Mouse (Mus musculus): Measurements from ENCODE around the gene Foxn2.
A peak's percentile ranks its signal among the peaks of the same experiment; 100 is the strongest.
"Not testable (repeated sequence)": the region's sequence is repeated elsewhere in the genome, so short reads cannot be mapped to it uniquely, and the experiment has no call there.

Foxn2 gene

DNA sequence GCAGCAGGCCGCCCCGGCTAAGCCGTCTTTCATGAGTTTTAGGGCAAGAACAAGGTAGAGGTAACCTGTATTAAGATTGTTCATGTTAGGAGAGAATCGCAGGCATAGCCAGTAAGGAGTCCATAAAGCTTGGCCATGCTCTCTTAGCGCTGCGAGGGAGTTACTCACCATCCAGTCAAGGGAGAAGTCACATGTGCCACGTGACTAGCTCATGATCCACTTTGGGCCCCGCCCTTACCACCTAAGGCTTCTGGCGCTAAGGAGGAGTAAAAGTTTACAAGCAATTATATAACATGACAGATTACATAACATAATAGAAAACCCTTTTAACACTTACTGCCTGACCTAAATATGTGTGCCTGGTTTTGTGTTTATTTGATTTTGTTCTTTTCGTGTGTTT lies 8.5 kb upstream of the Foxn2 start:
- peak; percentile 27 for DNase-seq (ENCODE audit: low read depth, low spot score)
- no peaks in the 10 kb centered on the region; the same call in none of the 2 replicates for H3K27me3 ChIP-seq (ENCODE audit: control insufficient read depth, insufficient read depth, low read length, poor library complexity, severe bottlenecking)
- H3K36me3 ChIP-seq (ENCODE audit: control insufficient read depth, insufficient read depth, low read length, poor library complexity, severe bottlenecking) = no peaks in the 10 kb centered on the region

- DNase-seq (ENCODE audit: low read depth, low spot score) = peak; percentile 29
- Histone ChIP-seq H3K27me3 (ENCODE audit: control insufficient read depth, insufficient read depth, low read length, poor library complexity, severe bottlenecking) (no peaks in the 10 kb centered on the region; the same call in 1 of the 2 replicates), H3K36me3 (ENCODE audit: control insufficient read depth, insufficient read depth, low read length, poor library complexity, severe bottlenecking) (no peaks in the 10 kb centered on the region)
These were observed 5.2 kb upstream of the Foxn2 start for GRCm38 (mm10) chr17:88435322-88435721.

DNA sequence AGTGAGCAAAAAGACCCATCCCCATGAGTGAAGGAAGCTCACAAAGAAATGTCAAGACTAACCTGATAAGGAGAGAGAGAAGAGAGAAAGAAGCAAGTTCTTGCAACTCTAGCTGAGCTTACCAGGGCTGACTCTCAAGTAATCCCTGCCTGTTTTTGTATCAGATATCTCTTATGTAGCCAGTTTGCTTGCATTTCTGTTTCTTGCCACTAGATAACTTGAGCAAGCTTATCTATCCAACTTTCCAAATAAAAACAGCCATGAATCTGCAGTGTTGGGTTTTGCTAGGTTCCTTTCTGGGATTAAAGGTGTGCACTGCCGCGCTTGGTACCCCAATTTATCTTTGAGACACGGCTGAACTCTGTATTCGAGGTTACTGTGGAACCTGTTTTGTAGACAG lies 4.2 kb upstream of the Foxn2 start:
- Histone ChIP-seq H3K36me3 (ENCODE audit: control insufficient read depth, insufficient read depth, low read length, poor library complexity, severe bottlenecking) (no peaks in the 10 kb centered on the region), H3K27me3 (ENCODE audit: control insufficient read depth, insufficient read depth, low read length, poor library complexity, severe bottlenecking) (no peaks in the 10 kb centered on the region; the same call in 1 of the 2 replicates)
- DNase-seq (ENCODE audit: low read depth, low spot score) = no peak

DNA sequence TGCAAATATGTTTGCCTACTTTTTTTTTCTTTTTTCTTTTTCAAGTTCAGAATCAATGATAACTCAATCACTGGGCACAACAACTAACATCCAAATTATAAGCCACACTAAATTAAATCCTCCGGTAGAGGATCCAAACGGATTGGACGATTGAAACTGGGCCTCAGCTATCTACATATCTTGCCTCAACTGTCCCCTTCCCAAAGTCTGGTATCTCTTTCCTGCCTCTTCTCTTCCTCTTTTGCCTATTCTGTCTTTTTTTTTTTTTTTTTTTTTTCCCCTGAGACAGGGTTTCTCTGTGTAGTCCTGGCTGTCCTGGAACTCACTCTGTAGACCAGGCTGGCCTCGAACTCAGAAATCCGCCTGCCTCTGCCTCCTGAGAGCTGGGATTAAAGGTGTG lies 3.8 kb upstream of the Foxn2 start:
- not testable (repeated sequence) for H3K36me3 ChIP-seq (ENCODE audit: control insufficient read depth, insufficient read depth, low read length, poor library complexity, severe bottlenecking); DNase-seq (ENCODE audit: low read depth, low spot score); H3K27me3 ChIP-seq (ENCODE audit: control insufficient read depth, insufficient read depth, low read length, poor library complexity, severe bottlenecking)

DNA sequence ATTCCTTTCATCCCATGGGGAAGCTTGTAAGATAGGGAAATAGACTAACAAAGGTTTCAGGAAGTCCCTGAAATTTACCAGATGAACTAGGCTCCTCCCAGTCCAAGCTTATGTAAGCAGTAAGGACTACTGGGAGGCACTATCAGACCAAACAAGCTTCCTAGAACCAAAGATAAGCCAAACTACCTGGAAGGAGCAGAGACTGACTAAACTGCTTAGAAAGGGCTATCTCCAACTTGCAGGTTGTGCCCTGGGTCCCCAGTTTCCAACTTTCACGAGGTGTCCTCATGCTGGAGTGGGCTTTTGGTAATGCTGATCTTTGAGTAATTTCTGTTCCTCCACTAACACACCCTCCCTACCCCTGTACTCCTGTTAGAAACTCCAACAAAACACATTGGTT lies 3.1 kb upstream of the Foxn2 start:
- DNase-seq (ENCODE audit: low read depth, low spot score) = no peak
- no peaks in the 10 kb centered on the region for H3K27me3 ChIP-seq (ENCODE audit: control insufficient read depth, insufficient read depth, low read length, poor library complexity, severe bottlenecking)
- no peaks in the 10 kb centered on the region for H3K36me3 ChIP-seq (ENCODE audit: control insufficient read depth, insufficient read depth, low read length, poor library complexity, severe bottlenecking)

GRCm38 (mm10) chr17:88439536-88440050 lies 918 bp upstream of the Foxn2 start:
- no peaks in the 10 kb centered on the region for H3K36me3 ChIP-seq (ENCODE audit: control insufficient read depth, insufficient read depth, low read length, poor library complexity, severe bottlenecking)
- DNase-seq (ENCODE audit: low read depth, low spot score) = peak; percentile 8
- H3K27me3 ChIP-seq (ENCODE audit: control insufficient read depth, insufficient read depth, low read length, poor library complexity, severe bottlenecking) = no peaks in the 10 kb centered on the region

DNA sequence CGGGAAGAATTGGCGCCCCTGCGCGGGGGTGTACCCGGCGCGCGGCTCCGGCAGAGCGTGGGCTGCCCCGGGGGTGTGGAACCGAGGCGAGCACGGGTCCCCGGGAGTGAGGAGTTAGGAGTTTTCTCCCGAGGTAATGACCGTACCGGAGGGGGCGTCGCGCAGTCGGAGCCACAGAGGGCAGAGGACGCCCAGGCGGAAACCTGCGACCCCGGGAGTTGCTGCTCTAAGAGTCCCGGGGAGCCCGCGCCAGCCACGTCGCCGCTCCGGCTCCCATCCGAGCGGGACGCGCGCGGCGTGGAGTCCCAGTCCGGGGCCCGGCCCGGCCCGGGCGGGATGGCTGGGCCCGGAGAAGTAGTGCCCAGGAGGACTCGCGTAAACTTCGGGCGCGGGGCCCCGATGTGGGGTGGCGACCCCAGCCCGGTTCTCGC lies 505 bp downstream of the Foxn2 start:
- no peak for DNase-seq (ENCODE audit: low read depth, low spot score)
- no peaks in the 10 kb centered on the region for H3K36me3 ChIP-seq (ENCODE audit: control insufficient read depth, insufficient read depth, low read length, poor library complexity, severe bottlenecking)
- H3K27me3 ChIP-seq (ENCODE audit: control insufficient read depth, insufficient read depth, low read length, poor library complexity, severe bottlenecking) = no peaks in the 10 kb centered on the region

DNA sequence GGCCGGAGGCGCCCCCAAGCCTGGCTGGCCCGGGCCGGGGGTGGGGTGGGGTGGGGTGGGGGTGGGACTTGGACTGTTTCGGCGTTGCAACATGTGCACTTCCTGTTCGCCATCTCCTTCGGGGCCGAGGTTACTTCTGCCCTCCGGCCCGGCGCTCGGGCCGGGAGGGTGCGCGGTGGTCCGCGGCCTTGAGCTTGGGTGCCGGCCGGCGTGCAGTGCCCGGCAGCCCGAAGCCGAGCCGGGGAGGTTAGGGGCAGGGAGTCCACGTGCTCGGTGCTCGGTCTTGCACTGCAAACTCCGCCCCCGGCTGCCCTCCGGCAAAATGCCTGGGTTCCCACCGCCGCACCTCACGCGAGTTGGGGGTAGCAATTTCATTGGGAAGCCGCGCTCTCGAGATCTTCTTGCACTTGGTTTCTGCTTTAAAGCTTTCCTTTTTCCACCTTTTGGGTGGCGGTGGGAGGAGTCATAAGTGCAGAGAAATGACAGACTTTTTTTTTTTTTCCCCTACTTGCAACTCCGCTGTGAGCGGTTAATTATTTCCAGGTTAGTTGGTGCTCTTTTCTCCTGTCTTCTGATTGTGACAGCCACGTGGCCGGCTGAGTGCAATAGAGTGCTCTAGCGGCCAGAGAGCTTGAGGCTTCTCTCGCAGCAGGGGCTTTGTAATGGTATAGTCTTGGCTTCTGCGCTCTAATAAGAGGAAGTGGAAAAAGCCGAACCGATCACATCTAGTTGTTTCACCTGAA lies 1.1 kb downstream of the Foxn2 start:
- Histone ChIP-seq H3K36me3 (ENCODE audit: control insufficient read depth, insufficient read depth, low read length, poor library complexity, severe bottlenecking) (no peaks in the 10 kb centered on the region), H3K27me3 (ENCODE audit: control insufficient read depth, insufficient read depth, low read length, poor library complexity, severe bottlenecking) (no peaks in the 10 kb centered on the region)
- peak; percentile 87 for DNase-seq (ENCODE audit: low read depth, low spot score)

GRCm38 (mm10) chr17:88442661-88443060 lies 2.1 kb downstream of the Foxn2 start:
- peak; percentile 15 for DNase-seq (ENCODE audit: low read depth, low spot score)
- Histone ChIP-seq H3K36me3 (ENCODE audit: control insufficient read depth, insufficient read depth, low read length, poor library complexity, severe bottlenecking) (no peaks in the 10 kb centered on the region), H3K27me3 (ENCODE audit: control insufficient read depth, insufficient read depth, low read length, poor library complexity, severe bottlenecking) (no peaks in the 10 kb centered on the region)

GRCm38 (mm10) chr17:88443186-88443585 lies 2.7 kb downstream of the Foxn2 start:
- H3K27me3 ChIP-seq (ENCODE audit: control insufficient read depth, insufficient read depth, low read length, poor library complexity, severe bottlenecking) = no peaks in the 10 kb centered on the region
- peak; percentile 7 for DNase-seq (ENCODE audit: low read depth, low spot score)
- no peaks in the 10 kb centered on the region for H3K36me3 ChIP-seq (ENCODE audit: control insufficient read depth, insufficient read depth, low read length, poor library complexity, severe bottlenecking)

- H3K27me3 ChIP-seq (ENCODE audit: control insufficient read depth, insufficient read depth, low read length, poor library complexity, severe bottlenecking) = no peaks in the 10 kb centered on the region
- DNase-seq (ENCODE audit: low read depth, low spot score) = no peak
- H3K36me3 ChIP-seq (ENCODE audit: control insufficient read depth, insufficient read depth, low read length, poor library complexity, severe bottlenecking) = no peaks in the 10 kb centered on the region
These were observed 17.6 kb downstream of the Foxn2 start for GRCm38 (mm10) chr17:88458079-88458478.

GRCm38 (mm10) chr17:88459516-88459915 lies 19.0 kb downstream of the Foxn2 start:
- Histone ChIP-seq H3K36me3 (ENCODE audit: control insufficient read depth, insufficient read depth, low read length, poor library complexity, severe bottlenecking) (no peaks in the 10 kb centered on the region), H3K27me3 (ENCODE audit: control insufficient read depth, insufficient read depth, low read length, poor library complexity, severe bottlenecking) (no peaks in the 10 kb centered on the region)
- no peak for DNase-seq (ENCODE audit: low read depth, low spot score)

DNA sequence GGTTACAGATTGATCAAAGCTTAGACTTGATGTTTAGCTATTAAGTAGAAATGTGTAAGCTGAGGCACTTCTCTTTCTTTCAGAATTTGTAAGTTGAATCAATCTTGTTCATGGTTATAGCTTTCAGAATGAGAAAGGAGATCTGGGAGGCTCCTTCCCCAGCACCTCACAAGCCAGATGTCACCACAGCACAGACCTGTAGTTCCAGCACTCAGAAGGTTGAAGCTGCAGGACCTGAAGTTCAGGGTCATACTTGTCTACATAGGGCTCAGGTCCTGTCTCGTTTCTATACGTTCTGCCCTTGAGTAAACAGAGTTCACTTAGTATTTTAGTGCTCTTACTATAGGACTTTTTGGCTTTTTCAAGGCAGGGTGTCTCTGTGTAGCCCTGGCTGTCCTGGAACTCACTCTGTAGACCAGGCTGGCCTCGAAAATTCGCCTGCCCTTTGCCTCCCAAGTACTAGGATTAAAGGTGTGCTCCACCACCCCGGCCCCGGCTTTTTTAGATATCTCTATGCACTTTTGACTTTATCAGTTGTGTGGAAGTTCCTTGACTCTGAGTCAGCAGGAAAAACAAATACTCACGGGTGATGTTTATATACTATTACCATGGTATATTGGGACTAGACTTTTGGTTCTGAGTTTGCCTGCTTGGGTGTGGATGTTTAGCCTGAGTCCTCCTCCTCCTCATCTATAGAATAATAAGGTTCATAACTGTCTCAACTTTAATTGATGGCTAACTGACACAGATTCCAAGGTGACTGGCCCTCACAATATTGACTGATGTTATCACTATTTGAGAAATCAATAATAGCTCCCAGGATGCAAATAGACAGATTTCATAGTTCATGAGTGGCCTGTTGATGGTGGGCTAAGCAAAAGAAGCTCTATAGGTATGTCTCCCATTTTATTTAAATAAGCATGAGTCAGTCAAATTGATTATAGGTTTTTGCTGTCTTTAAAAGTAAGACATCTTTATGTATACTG lies 19.7 kb downstream of the Foxn2 start:
- no peak for DNase-seq (ENCODE audit: low read depth, low spot score)
- Histone ChIP-seq H3K36me3 (ENCODE audit: control insufficient read depth, insufficient read depth, low read length, poor library complexity, severe bottlenecking) (no peaks in the 10 kb centered on the region), H3K27me3 (ENCODE audit: control insufficient read depth, insufficient read depth, low read length, poor library complexity, severe bottlenecking) (no peaks in the 10 kb centered on the region)

- no peaks in the 10 kb centered on the region for H3K36me3 ChIP-seq (ENCODE audit: control insufficient read depth, insufficient read depth, low read length, poor library complexity, severe bottlenecking)
- DNase-seq (ENCODE audit: low read depth, low spot score) = no peak
- H3K27me3 ChIP-seq (ENCODE audit: control insufficient read depth, insufficient read depth, low read length, poor library complexity, severe bottlenecking) = no peaks in the 10 kb centered on the region
These were observed 22.1 kb downstream of the Foxn2 start for GRCm38 (mm10) chr17:88462658-88463057.

- 0 out of 2 replicates have a peak, but pooled peaks cover 3% of the 10 kb centered on the region for H3K36me3 ChIP-seq (ENCODE audit: control insufficient read depth, insufficient read depth, low read length, poor library complexity, severe bottlenecking)
- no peak for DNase-seq (ENCODE audit: low read depth, low spot score)
- no peaks in the 10 kb centered on the region for H3K27me3 ChIP-seq (ENCODE audit: control insufficient read depth, insufficient read depth, low read length, poor library complexity, severe bottlenecking)
These were observed 26.1 kb downstream of the Foxn2 start for GRCm38 (mm10) chr17:88466591-88466990.

All from splenic B cell, adult 2 months (primary cell).